ENCODE assay signal across 8 mouse cellular contexts in genomic region chr7:3262789-3263188, GRCm38 (mm10). TPM values are rescaled to one million over a fixed set of nuclear protein-coding genes. Genes with fewer than 3 reads are reported as not detected.
DNase-seq lines count a peak whose midpoint lies in the region; ATAC-seq and TF ChIP-seq lines count a peak whose summit lies in the region.

No protein-coding gene starts in this region.

- H3K4me1 ChIP-seq in liver, adult 2 months (ENCODE audit: control insufficient read depth, insufficient read depth, low read length): no peaks in the 10 kb centered on the region
- H3K4me1 ChIP-seq in liver, embryonic 11.5 days (replicated peaks; ENCODE audit: control insufficient read depth, insufficient read depth, low read length): no peaks in the 10 kb centered on the region

- no peaks in the 10 kb centered on the region for H3K27me3 ChIP-seq in liver, adult 2 months (ENCODE audit: control insufficient read depth, insufficient read depth, low read length)
- H3K27me3 ChIP-seq in liver, embryonic 11.5 days (replicated peaks; ENCODE audit: control insufficient read depth, insufficient read depth, low read length): peaks cover 11% of the 10 kb centered on the region

- H3K79me2 ChIP-seq in liver, adult 2 months (ENCODE audit: control insufficient read depth, insufficient read depth, low read length): no peaks in the 10 kb centered on the region

- H3K27ac ChIP-seq in liver, adult 2 months (replicated peaks; ENCODE audit: insufficient read depth, low read depth, low read length): no peak overlapping the region
- H3K27ac ChIP-seq in liver, embryonic 11.5 days (ENCODE audit: low read depth, low read length): no peak overlapping the region

- no peak for TF ChIP-seq POLR2A in liver, adult 2 months (IDR thresholded peaks at IDR 0.05; ENCODE audit: extremely low read depth, insufficient read depth, low read length)

- peak; percentile 77 for TF ChIP-seq CTCF in liver, adult 2 months (IDR thresholded peaks at IDR 0.05; ENCODE audit: low read depth, low read length)

- H3K36me3 ChIP-seq in liver, adult 2 months (ENCODE audit: control insufficient read depth, insufficient read depth, low read length): no peaks in the 10 kb centered on the region
- H3K36me3 ChIP-seq in liver, embryonic 11.5 days (ENCODE audit: control insufficient read depth, insufficient read depth, low read length): no peaks in the 10 kb centered on the region

- 35% methylated on average over 2 of the region's 2 CpGs for WGBS in liver, adult 2 months
- WGBS in liver, embryonic 11.5 days: 23% methylated on average over 2 of the region's 2 CpGs

- no peak overlapping the region for H3K4me2 ChIP-seq in liver, embryonic 11.5 days

- ATAC-seq in liver, embryonic 11.5 days (replicated peaks; ENCODE audit: low FRiP score): no peak

- H3K9me3 ChIP-seq in liver, embryonic 11.5 days (ENCODE audit: control insufficient read depth, low read length): no peaks in the 10 kb centered on the region

- H3K9ac ChIP-seq in liver, adult 2 months (ENCODE audit: low read depth, low read length): no peak overlapping the region
- H3K9ac ChIP-seq in liver, embryonic 11.5 days (ENCODE audit: low read depth, low read length): no peak overlapping the region

- no peak overlapping the region for H3K4me3 ChIP-seq in liver, adult 2 months (ENCODE audit: insufficient read depth, low read depth, low read length)
- no peak overlapping the region for H3K4me3 ChIP-seq in liver, embryonic 11.5 days (ENCODE audit: low read depth, low read length)

- peak; percentile 9 for DNase-seq in cerebellum, adult 9-10 months
- DNase-seq in cerebellum, adult 8-10 months: no peak
- DNase-seq in liver, adult 2 months (ENCODE audit: extremely low read depth, low read depth, low spot score): peak; percentile 53
- no peak for DNase-seq in liver, embryonic 11.5 days (ENCODE audit: low spot score)
- peak; percentile 66 to 72 for DNase-seq in adrenal gland, postnatal 36 days
- DNase-seq in kidney, postnatal 36 days: peak; percentile 26 to 72
- peak; percentile 35 for DNase-seq in testis, postnatal 14 days (ENCODE audit: low spot score)
- DNase-seq in urinary bladder, postnatal 4 days (ENCODE audit: low spot score in 2 of 2): no peak

RNA-seq across cellular contexts. Expression of gene Nlrp12, which starts 13.2 kb away (rescaled TPM):
- total RNA-seq in liver, adult 2 months (2014; rRNA removed): 5.8 and 7.0 TPM in 2 replicates
- polyA plus RNA-seq in liver, adult 2 months (2012; rRNA removed): 1.4 and 2.6 TPM in 2 replicates
- polyA plus RNA-seq in liver, embryonic 11.5 days (2014; fragmentation: Nextera tagmentation; extraction: Ambion mirVana): 0.06 and 0.07 TPM in 2 replicates
- total RNA-seq in adrenal gland, postnatal 36 days (2021): under 1 TPM in 1 of 2 experiments, not detected in 1; 0.07 TPM

RNA-seq across cellular contexts. Expression of gene Myadm, which starts 26.1 kb away (rescaled TPM):
- 6.6 and 9.6 TPM in 2 replicates for total RNA-seq in liver, adult 2 months (2014; rRNA removed)
- 54.8 and 63.0 TPM in 2 replicates for polyA plus RNA-seq in liver, adult 2 months (2012; rRNA removed)
- 31.3 and 32.7 TPM in 2 replicates for polyA plus RNA-seq in liver, embryonic 11.5 days (2014; fragmentation: Nextera tagmentation; extraction: Ambion mirVana)
- total RNA-seq in adrenal gland, postnatal 36 days (2021): 10 to 100 TPM; 67.8 to 81.2 TPM

RNA-seq across cellular contexts. Expression of gene Prkcg, which starts 26.2 kb away (rescaled TPM):
- under 0.01 and 0.54 TPM in 2 replicates for total RNA-seq in liver, adult 2 months (2014; rRNA removed)
- polyA plus RNA-seq in liver, adult 2 months (2012; rRNA removed): 0.19 and 0.26 TPM in 2 replicates
- polyA plus RNA-seq in liver, embryonic 11.5 days (2014; fragmentation: Nextera tagmentation; extraction: Ambion mirVana): not detected in 2 replicates
- under 1 TPM; 0.56 to 0.89 TPM for total RNA-seq in adrenal gland, postnatal 36 days (2021)

Comparison
In these comparisons a context has a peak if more than half of its experiments do, and no peak if none do; other contexts are left out.
1. DNase-seq: peak in cerebellum, adult 9-10 months (single experiment), liver, adult 2 months (single experiment), adrenal gland, postnatal 36 days (2 of 2), kidney, postnatal 36 days (2 of 2) and testis, postnatal 14 days (single experiment); none in cerebellum, adult 8-10 months (single experiment), liver, embryonic 11.5 days (single experiment) and urinary bladder, postnatal 4 days (0 of 2).